ENCODE assay signal across 8 mouse cellular contexts in the genomic region with DNA sequence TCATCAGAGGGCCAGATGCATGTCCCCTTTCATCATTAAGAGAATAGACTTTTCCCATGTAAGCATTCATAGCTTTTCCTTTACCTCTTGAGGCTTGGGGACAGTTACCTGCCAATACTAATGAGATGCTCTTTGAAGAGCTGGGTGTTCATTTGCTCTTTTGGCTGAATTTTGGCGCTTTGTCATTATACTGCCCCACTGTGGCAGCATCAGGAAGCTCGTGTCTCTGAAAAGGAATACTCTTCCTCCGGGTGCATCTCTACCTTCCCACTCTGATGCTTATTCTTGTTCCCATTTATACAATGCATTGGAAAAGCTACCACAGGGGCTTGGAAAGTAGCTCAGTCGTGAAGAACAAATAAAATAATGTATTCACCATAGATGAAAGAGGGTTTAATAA. TPM values are rescaled to one million over a fixed set of nuclear protein-coding genes. Genes with fewer than 3 reads are reported as not detected.
DNase-seq lines count a peak whose midpoint lies in the region; ATAC-seq and TF ChIP-seq lines count a peak whose summit lies in the region.

No protein-coding gene starts in this region.

- H3K79me2 ChIP-seq in MEL (ENCODE audit: control insufficient read depth, insufficient read depth, low read length, poor library complexity): no peaks in the 10 kb centered on the region

- DNase-seq in hindbrain, embryonic 11.5 days (ENCODE audit: low spot score): peak; percentile 46
- DNase-seq in 3T3-L1 (ENCODE audit: low read depth, low spot score) (peak; percentile 65), MEL (ENCODE audit: low read depth, low spot score) (peak; percentile 26)
- peak; percentile 49 to 54 for DNase-seq in cerebellum, postnatal 36 days
- peak; percentile 19 to 71 for DNase-seq in kidney, postnatal 36 days
- peak; percentile 69 for DNase-seq in retina, embryonic 14.5 days (ENCODE audit: low spot score)

- no peak overlapping the region for H3K9ac ChIP-seq in hindbrain, embryonic 11.5 days (ENCODE audit: low read depth, low read length)
- H3K9ac ChIP-seq in hindbrain, embryonic 16.5 days (ENCODE audit: low read depth, low read length): no peak overlapping the region
- H3K9ac ChIP-seq in MEL (ENCODE audit: control insufficient read depth, low read depth, low read length, poor library complexity, severe bottlenecking): no peak overlapping the region
- H3K9ac ChIP-seq in forebrain, embryonic 13.5 days: no peak overlapping the region

- no peak for ATAC-seq in hindbrain, embryonic 11.5 days (ENCODE audit: low FRiP score)
- ATAC-seq in hindbrain, embryonic 16.5 days: no peak
- no peak for ATAC-seq in forebrain, embryonic 13.5 days

- no peak overlapping the region for H3K27ac ChIP-seq in hindbrain, embryonic 11.5 days (ENCODE audit: low read depth, low read length)
- no peak overlapping the region for H3K27ac ChIP-seq in hindbrain, embryonic 16.5 days (ENCODE audit: low read depth, low read length)
- no peak overlapping the region for H3K27ac ChIP-seq in MEL (ENCODE audit: control insufficient read depth, low read depth, low read length)
- no peak overlapping the region for H3K27ac ChIP-seq in forebrain, embryonic 13.5 days

- H3K27me3 ChIP-seq in hindbrain, embryonic 11.5 days (ENCODE audit: control insufficient read depth, insufficient read depth, low read length): no peaks in the 10 kb centered on the region
- H3K27me3 ChIP-seq in hindbrain, embryonic 16.5 days (replicated peaks; ENCODE audit: control insufficient read depth, insufficient read depth, low read length): no peaks in the 10 kb centered on the region
- H3K27me3 ChIP-seq in MEL (ENCODE audit: control insufficient read depth in 1 of 2, insufficient read depth in 2 of 2, low read length in 2 of 2): no peaks in the 10 kb centered on the region; a peak in 1 of 4 replicates
- no peaks in the 10 kb centered on the region for H3K27me3 ChIP-seq in forebrain, embryonic 13.5 days

- peak; percentile 35 to 62 (median 49); a peak in 5 of 6 replicates for TF ChIP-seq CTCF in MEL (IDR thresholded peaks at IDR 0.05 in 2 of 3, conservative IDR thresholded peaks at IDR 0.05 in 1 of 3; ENCODE audit: control insufficient read depth in 1 of 3, insufficient read depth in 1 of 3, low read depth in 2 of 3, low read length in 3 of 3, poor library complexity in 1 of 3, severe bottlenecking in 1 of 3)

- H3K36me3 ChIP-seq in hindbrain, embryonic 11.5 days (ENCODE audit: control insufficient read depth, insufficient read depth, low read length): no peaks in the 10 kb centered on the region
- H3K36me3 ChIP-seq in hindbrain, embryonic 16.5 days (ENCODE audit: control insufficient read depth, insufficient read depth, low read length): no peaks in the 10 kb centered on the region
- H3K36me3 ChIP-seq in MEL (ENCODE audit: control insufficient read depth in 1 of 2, insufficient read depth in 2 of 2, low read length in 2 of 2): no peaks in the 10 kb centered on the region
- H3K36me3 ChIP-seq in forebrain, embryonic 13.5 days (ENCODE audit: poor library complexity, severe bottlenecking): no peaks in the 10 kb centered on the region

- no peaks in the 10 kb centered on the region for H3K4me1 ChIP-seq in hindbrain, embryonic 11.5 days (replicated peaks; ENCODE audit: control insufficient read depth, insufficient read depth, low read length)
- H3K4me1 ChIP-seq in hindbrain, embryonic 16.5 days (ENCODE audit: control insufficient read depth, insufficient read depth, low read depth, low read length): no peaks in the 10 kb centered on the region
- no peaks in the 10 kb centered on the region for H3K4me1 ChIP-seq in MEL (ENCODE audit: control insufficient read depth in 1 of 2, insufficient read depth in 2 of 2, low read length in 2 of 2)
- H3K4me1 ChIP-seq in forebrain, embryonic 13.5 days: no peaks in the 10 kb centered on the region

- no peak overlapping the region for H3K4me3 ChIP-seq in hindbrain, embryonic 11.5 days (ENCODE audit: low read depth, low read length)
- H3K4me3 ChIP-seq in hindbrain, embryonic 16.5 days (ENCODE audit: low read length): no peak overlapping the region
- no peak overlapping the region for H3K4me3 ChIP-seq in MEL (ENCODE audit: control insufficient read depth in 1 of 2, insufficient read depth in 1 of 2, low read depth in 2 of 2, low read length in 2 of 2)
- H3K4me3 ChIP-seq in forebrain, embryonic 13.5 days: no peak overlapping the region

- 17% methylated on average over 4 of the region's 4 CpGs for WGBS in hindbrain, embryonic 11.5 days
- WGBS in hindbrain, embryonic 16.5 days: 9% methylated on average over 4 of the region's 4 CpGs
- 13% methylated on average over 4 of the region's 4 CpGs for WGBS in forebrain, embryonic 13.5 days

- no peak overlapping the region for H3K4me2 ChIP-seq in hindbrain, embryonic 11.5 days (replicated peaks; ENCODE audit: low read depth, low read length)
- no peak overlapping the region for H3K4me2 ChIP-seq in hindbrain, embryonic 16.5 days (ENCODE audit: low read length)
- H3K4me2 ChIP-seq in forebrain, embryonic 13.5 days: no peak overlapping the region

- peak; percentile 57 for TF ChIP-seq RAD21 in MEL (IDR thresholded peaks at IDR 0.05; ENCODE audit: low read depth, low read length)

- H3K9me3 ChIP-seq in hindbrain, embryonic 11.5 days (ENCODE audit: control insufficient read depth, low read length): no peaks in the 10 kb centered on the region
- no peaks in the 10 kb centered on the region for H3K9me3 ChIP-seq in hindbrain, embryonic 16.5 days (ENCODE audit: control insufficient read depth, low read length)
- no peaks in the 10 kb centered on the region for H3K9me3 ChIP-seq in MEL (replicated peaks; ENCODE audit: insufficient read depth, low read length)
- no peaks in the 10 kb centered on the region for H3K9me3 ChIP-seq in forebrain, embryonic 13.5 days (replicated peaks)

- TF ChIP-seq EP300 in MEL (IDR thresholded peaks at IDR 0.05; ENCODE audit: low read depth in 1 of 2, low read length in 2 of 2): no peak

- TF ChIP-seq POLR2A in MEL (IDR thresholded peaks at IDR 0.05; ENCODE audit: control insufficient read depth in 1 of 2, insufficient read depth in 1 of 2, low read depth in 1 of 2, low read length in 2 of 2, poor library complexity in 1 of 2): no peak

TF ChIP-seq in MEL, 35 proteins besides CTCF, POLR2A, EP300 and RAD21:
- no peak for TF ChIP-seq SIN3A (IDR thresholded peaks at IDR 0.05; ENCODE audit: low read length)
- TF ChIP-seq SMC3 (IDR thresholded peaks at IDR 0.05; ENCODE audit: low read depth, low read length): peak; percentile 70
- peak; percentile 30; the same call in 1 of the 2 replicates for TF ChIP-seq ZC3H11A (IDR thresholded peaks at IDR 0.05; ENCODE audit: low read depth, low read length)
- TF ChIP-seq CHD1 (IDR thresholded peaks at IDR 0.05; ENCODE audit: low read depth, low read length): no peak
- TF ChIP-seq ZNF384 (IDR thresholded peaks at IDR 0.05; ENCODE audit: low read depth, low read length): no peak

RNA-seq across cellular contexts. Expression of a gene that starts 30.3 kb away (rescaled TPM):
- 0.52 and 2.4 TPM in 2 replicates for polyA plus RNA-seq in hindbrain, embryonic 11.5 days (2014; fragmentation: Nextera tagmentation; extraction: Ambion mirVana)
- polyA plus RNA-seq in hindbrain, embryonic 16.5 days (2015; fragmentation: Nextera tagmentation; extraction: Ambion mirVana): 0.93 and 1.5 TPM in 2 replicates
- total RNA-seq in MEL (2012; rRNA removed): 0.10 TPM in 1 of 2 replicates, not detected in the other
- polyA plus RNA-seq in MEL (2012; ENCODE audit: insufficient read depth in 1 of 2, insufficient read length in 2 of 2, low read depth in 1 of 2, low replicate concordance in 2 of 2, missing spikeins in 1 of 2): under 1 TPM in 1 of 2 experiments, not detected in 1; 0.04 TPM
- polyA plus RNA-seq in forebrain, embryonic 13.5 days (2015; fragmentation: Nextera tagmentation; extraction: Ambion mirVana): 0.48 and 0.55 TPM in 2 replicates

RNA-seq across cellular contexts. Expression of a gene that starts 30.3 kb away (rescaled TPM):
- polyA plus RNA-seq in hindbrain, embryonic 11.5 days (2014; fragmentation: Nextera tagmentation; extraction: Ambion mirVana): 0.14 and 0.39 TPM in 2 replicates
- 0.15 and 0.42 TPM in 2 replicates for polyA plus RNA-seq in hindbrain, embryonic 16.5 days (2015; fragmentation: Nextera tagmentation; extraction: Ambion mirVana)
- total RNA-seq in MEL (2012; rRNA removed): not detected in 2 replicates
- polyA plus RNA-seq in MEL (2012; ENCODE audit: insufficient read depth in 1 of 2, insufficient read length in 2 of 2, low read depth in 1 of 2, low replicate concordance in 2 of 2, missing spikeins in 1 of 2): not detected
- polyA plus RNA-seq in forebrain, embryonic 13.5 days (2015; fragmentation: Nextera tagmentation; extraction: Ambion mirVana): 0.08 and 0.11 TPM in 2 replicates

RNA-seq across cellular contexts. Expression of a gene that starts 53.3 kb away (rescaled TPM):
- polyA plus RNA-seq in hindbrain, embryonic 11.5 days (2014; fragmentation: Nextera tagmentation; extraction: Ambion mirVana): 9.4 and 12.1 TPM in 2 replicates
- polyA plus RNA-seq in hindbrain, embryonic 16.5 days (2015; fragmentation: Nextera tagmentation; extraction: Ambion mirVana): 14.0 and 15.5 TPM in 2 replicates
- 2.2 and 4.0 TPM in 2 replicates for total RNA-seq in MEL (2012; rRNA removed)
- 1 to 10 TPM in 1 of 2 experiments, not detected in 1; 4.8 TPM for polyA plus RNA-seq in MEL (2012; ENCODE audit: insufficient read depth in 1 of 2, insufficient read length in 2 of 2, low read depth in 1 of 2, low replicate concordance in 2 of 2, missing spikeins in 1 of 2)
- polyA plus RNA-seq in forebrain, embryonic 13.5 days (2015; fragmentation: Nextera tagmentation; extraction: Ambion mirVana): 4.7 and 5.6 TPM in 2 replicates
